Mouse (Mus musculus): Measurements from ENCODE around the gene Tex264. TPM values are rescaled to one million over a fixed set of nuclear protein-coding genes. Genes with fewer than 3 reads are reported as not detected.
A peak's percentile ranks its signal among the peaks of the same experiment; 100 is the strongest.

The Tex264 gene
- polyA plus RNA-seq (2016; fragmentation: Nextera tagmentation; extraction: Ambion mirVana), result 35.1 and 38.4 TPM in 2 replicates

GRCm38 (mm10) chr9:106685249-106686101, at the start of gene Tex264:
Tex264 (minus strand) TSS chr9:106685927.
- H3K4me1 ChIP-seq, result peaks cover 24% of the 10 kb centered on the region
- peak within 1 kb of the TSS; percentile 78 for H3K4me3 ChIP-seq
- H3K9me3 ChIP-seq, result no peaks in the 10 kb centered on the region
- WGBS, result under 1% methylated on average over 85 of the region's 86 CpGs
- H3K36me3 ChIP-seq, result peaks cover 13% of the 10 kb centered on the region
- ATAC-seq (ENCODE audit: low FRiP score, low read depth), result peak; percentile 81
- H3K27me3 ChIP-seq (replicated peaks), result no peaks in the 10 kb centered on the region
- peak within 1 kb of the TSS; percentile 98 for H3K4me2 ChIP-seq (replicated peaks)
- H3K27ac ChIP-seq, result peak within 1 kb of the TSS; percentile 32; the same call in 1 of the 2 replicates
- peak within 1 kb of the TSS; percentile 75 for H3K9ac ChIP-seq

DNA sequence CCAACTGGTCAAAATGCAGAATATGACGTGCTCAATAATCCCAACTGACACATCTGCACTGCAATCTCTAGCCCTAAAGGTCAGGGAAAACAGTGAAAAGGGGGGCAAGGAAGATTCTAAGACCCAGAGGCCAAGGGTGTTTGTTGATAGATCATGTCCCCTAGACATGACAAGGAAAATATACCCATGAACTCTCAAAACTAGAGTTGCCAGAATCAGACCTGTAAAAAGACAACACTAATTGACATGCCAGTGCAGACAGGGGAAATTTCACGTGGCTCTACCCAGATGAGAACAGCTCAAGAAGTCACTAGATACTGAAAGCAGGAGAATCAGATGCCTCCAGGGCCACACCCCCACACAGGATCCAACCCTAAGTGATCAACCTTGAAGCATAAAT, 48.0 kb upstream of the Tex264 start:
- Histone ChIP-seq H3K36me3 (no peaks in the 10 kb centered on the region), H3K27ac (no peak overlapping the region), H3K4me2 (replicated peaks) (no peak overlapping the region), H3K9me3 (no peaks in the 10 kb centered on the region), H3K4me3 (no peak overlapping the region), H3K27me3 (replicated peaks) (no peaks in the 10 kb centered on the region), H3K9ac (no peak overlapping the region), H3K4me1 (no peaks in the 10 kb centered on the region)
- 88% methylated on average over 2 of the region's 2 CpGs for WGBS
- no peak for ATAC-seq (ENCODE audit: low FRiP score, low read depth)

DNA sequence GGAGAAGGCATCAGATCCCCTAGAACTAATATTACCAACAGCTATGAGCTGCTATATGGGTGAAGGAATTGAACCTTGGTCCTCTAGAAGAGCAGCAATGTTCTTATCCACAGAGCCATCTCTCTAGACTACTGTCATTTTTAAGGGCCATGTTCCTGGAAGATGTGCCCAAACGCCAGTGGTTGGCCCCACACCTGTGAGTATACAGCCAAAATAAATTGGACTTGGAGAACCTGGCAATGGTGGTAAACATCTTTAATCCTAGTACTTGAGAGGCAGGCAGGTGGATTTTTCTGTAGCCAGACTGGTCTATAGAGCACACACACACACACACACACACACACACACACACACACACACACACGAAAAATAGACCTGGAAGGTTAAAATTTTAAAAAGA, 43.7 kb upstream of the Tex264 start:
- WGBS, result 88% methylated on average over 2 of the region's 2 CpGs
- Histone ChIP-seq H3K4me1 (no peaks in the 10 kb centered on the region), H3K9ac (no peak overlapping the region), H3K27ac (no peak overlapping the region), H3K9me3 (no peaks in the 10 kb centered on the region), H3K27me3 (replicated peaks) (no peaks in the 10 kb centered on the region), H3K4me2 (replicated peaks) (no peak overlapping the region), H3K4me3 (no peak overlapping the region), H3K36me3 (no peaks in the 10 kb centered on the region)
- no peak for ATAC-seq (ENCODE audit: low FRiP score, low read depth)

- Histone ChIP-seq H3K9ac (no peak overlapping the region), H3K27me3 (replicated peaks) (no peaks in the 10 kb centered on the region), H3K4me2 (replicated peaks) (no peak overlapping the region), H3K36me3 (0 out of 2 replicates have a peak, but pooled peaks cover 5% of the 10 kb centered on the region), H3K9me3 (no peaks in the 10 kb centered on the region), H3K27ac (no peak overlapping the region), H3K4me1 (no peaks in the 10 kb centered on the region), H3K4me3 (no peak overlapping the region)
- no peak for ATAC-seq (ENCODE audit: low FRiP score, low read depth)
- 82% methylated on average over 1 of the region's 1 CpGs for WGBS
Observed at GRCm38 (mm10) chr9:106726891-106727290, 41.2 kb upstream of the Tex264 start.

- no peaks in the 10 kb centered on the region for H3K9me3 ChIP-seq
- no peaks in the 10 kb centered on the region for H3K27me3 ChIP-seq (replicated peaks)
- H3K9ac ChIP-seq, result no peak overlapping the region
- ATAC-seq (ENCODE audit: low FRiP score, low read depth), result no peak
- no peak overlapping the region for H3K27ac ChIP-seq
- H3K4me1 ChIP-seq, result no peaks in the 10 kb centered on the region
- no peak overlapping the region for H3K4me2 ChIP-seq (replicated peaks)
- 95% methylated on average over 2 of the region's 2 CpGs for WGBS
- H3K36me3 ChIP-seq, result peaks cover 11% of the 10 kb centered on the region
- H3K4me3 ChIP-seq, result no peak overlapping the region
Observed at GRCm38 (mm10) chr9:106725435-106725834, 39.7 kb upstream of the Tex264 start.

DNA sequence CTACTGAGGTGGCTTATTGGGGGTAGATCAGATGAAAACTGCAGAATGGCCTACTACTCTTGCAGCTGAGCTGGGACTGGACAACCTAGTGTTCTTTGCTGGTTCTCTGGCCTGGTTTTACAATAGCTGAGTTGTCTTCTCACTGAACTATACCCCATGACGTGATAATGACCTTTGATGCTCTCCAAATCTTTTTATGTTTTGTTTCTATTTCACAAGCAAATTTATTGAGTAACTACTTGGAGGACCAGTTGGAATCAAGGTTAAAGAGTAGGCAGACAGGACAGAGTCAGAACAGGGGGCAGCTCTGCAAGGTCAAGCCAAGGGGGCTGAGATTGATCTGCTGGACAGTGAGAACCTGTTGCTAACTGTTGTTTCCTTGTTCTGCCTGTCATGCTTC, 39.1 kb upstream of the Tex264 start:
- no peak overlapping the region for H3K9ac ChIP-seq
- no peak overlapping the region for H3K27ac ChIP-seq
- no peak overlapping the region for H3K4me3 ChIP-seq
- H3K4me1 ChIP-seq, result no peaks in the 10 kb centered on the region
- peaks cover 17% of the 10 kb centered on the region for H3K36me3 ChIP-seq
- H3K9me3 ChIP-seq, result no peaks in the 10 kb centered on the region
- ATAC-seq (ENCODE audit: low FRiP score, low read depth), result no peak
- H3K27me3 ChIP-seq (replicated peaks), result no peaks in the 10 kb centered on the region
- H3K4me2 ChIP-seq (replicated peaks), result no peak overlapping the region
- 95% methylated on average over 1 of the region's 1 CpGs for WGBS

DNA sequence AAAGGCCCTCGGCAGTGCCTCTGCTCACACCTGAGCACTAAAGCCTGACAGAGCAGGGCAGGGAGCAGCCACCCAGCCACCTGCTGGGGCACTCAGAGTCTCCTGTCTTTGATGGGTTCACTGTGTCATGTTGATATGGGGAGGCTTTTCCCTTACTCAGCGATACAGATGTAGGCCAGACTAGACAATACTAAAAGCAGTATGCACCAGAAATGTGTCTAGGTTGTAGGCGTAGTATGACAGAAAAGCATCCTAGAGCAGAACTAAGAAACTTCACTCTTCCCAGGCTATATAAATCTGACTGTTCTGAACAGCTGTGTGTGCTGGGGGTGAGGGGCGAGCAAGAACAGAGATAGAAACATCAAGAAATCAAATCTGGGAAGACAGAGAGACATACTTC, 31.0 kb upstream of the Tex264 start:
- Histone ChIP-seq H3K27ac (no peak overlapping the region), H3K4me3 (no peak overlapping the region), H3K36me3 (peaks cover 86% of the 10 kb centered on the region), H3K27me3 (replicated peaks) (no peaks in the 10 kb centered on the region), H3K9me3 (no peaks in the 10 kb centered on the region), H3K9ac (no peak overlapping the region), H3K4me2 (replicated peaks) (no peak overlapping the region), H3K4me1 (no peaks in the 10 kb centered on the region)
- 98% methylated on average over 4 of the region's 4 CpGs for WGBS
- no peak for ATAC-seq (ENCODE audit: low FRiP score, low read depth)

DNA sequence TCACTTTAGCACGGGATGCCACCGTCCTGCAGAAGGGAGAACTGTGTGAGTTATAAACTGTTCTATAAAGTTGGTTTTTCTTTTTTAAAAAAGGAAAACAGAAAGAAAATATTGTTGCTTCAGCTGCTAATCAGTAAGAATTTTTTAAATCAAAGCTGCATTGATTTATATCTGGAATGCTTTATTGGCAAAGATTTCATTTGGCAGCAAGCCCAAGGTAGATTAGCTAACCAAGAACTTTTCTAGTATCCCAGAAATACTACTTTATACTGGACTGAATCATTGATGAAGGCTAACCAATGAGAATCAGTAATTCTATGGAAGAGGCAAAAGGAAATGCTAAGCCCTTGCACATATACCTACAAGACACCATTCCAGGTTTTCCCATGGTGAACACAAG, 30.5 kb upstream of the Tex264 start:
- H3K4me1 ChIP-seq, result no peaks in the 10 kb centered on the region
- H3K36me3 ChIP-seq, result peaks cover 87% of the 10 kb centered on the region
- no peaks in the 10 kb centered on the region for H3K9me3 ChIP-seq
- 97% methylated on average over 2 of the region's 2 CpGs for WGBS
- H3K4me2 ChIP-seq (replicated peaks), result no peak overlapping the region
- H3K27ac ChIP-seq, result no peak overlapping the region
- no peaks in the 10 kb centered on the region for H3K27me3 ChIP-seq (replicated peaks)
- H3K4me3 ChIP-seq, result no peak overlapping the region
- H3K9ac ChIP-seq, result no peak overlapping the region
- ATAC-seq (ENCODE audit: low FRiP score, low read depth), result no peak

DNA sequence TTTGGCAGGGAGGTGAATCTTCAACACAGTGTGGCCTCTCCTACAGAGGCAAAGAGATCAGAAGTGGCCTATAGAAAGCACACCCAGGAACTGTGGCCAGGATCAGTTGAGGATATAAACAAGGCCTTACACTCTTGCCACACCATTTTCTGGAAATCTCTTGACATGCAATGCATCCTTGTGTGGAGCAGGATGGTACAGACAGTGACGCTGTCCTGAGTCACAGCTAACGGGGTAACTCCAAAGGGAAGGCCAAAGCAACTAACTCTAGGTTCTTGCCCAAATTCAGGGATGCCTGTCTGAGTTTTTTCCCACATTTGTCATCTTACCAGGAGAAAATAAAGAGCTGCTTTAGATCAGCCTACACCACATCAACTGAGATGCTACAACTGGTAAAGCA, 26.7 kb upstream of the Tex264 start:
- no peak overlapping the region for H3K4me3 ChIP-seq
- H3K9ac ChIP-seq, result no peak overlapping the region
- no peak overlapping the region for H3K4me2 ChIP-seq (replicated peaks)
- no peak for ATAC-seq (ENCODE audit: low FRiP score, low read depth)
- H3K36me3 ChIP-seq, result peaks cover 84% of the 10 kb centered on the region
- WGBS, result 95% methylated on average over 2 of the region's 2 CpGs
- H3K27ac ChIP-seq, result no peak overlapping the region
- no peaks in the 10 kb centered on the region for H3K4me1 ChIP-seq
- no peaks in the 10 kb centered on the region for H3K27me3 ChIP-seq (replicated peaks)
- H3K9me3 ChIP-seq, result no peaks in the 10 kb centered on the region

- no peak overlapping the region for H3K9ac ChIP-seq
- no peak for ATAC-seq (ENCODE audit: low FRiP score, low read depth)
- H3K4me2 ChIP-seq (replicated peaks), result no peak overlapping the region
- H3K4me3 ChIP-seq, result no peak overlapping the region
- no peaks in the 10 kb centered on the region for H3K27me3 ChIP-seq (replicated peaks)
- H3K4me1 ChIP-seq, result no peaks in the 10 kb centered on the region
- H3K27ac ChIP-seq, result no peak overlapping the region
- WGBS, result 90% methylated on average over 11 of the region's 11 CpGs
- peaks cover 30% of the 10 kb centered on the region for H3K36me3 ChIP-seq
- H3K9me3 ChIP-seq, result no peaks in the 10 kb centered on the region
Observed at GRCm38 (mm10) chr9:106692973-106693481, 7.3 kb upstream of the Tex264 start.

- peaks cover 24% of the 10 kb centered on the region for H3K4me1 ChIP-seq
- H3K9ac ChIP-seq, result no peak overlapping the region
- 85% methylated on average over 8 of the region's 8 CpGs for WGBS
- no peak overlapping the region for H3K4me2 ChIP-seq (replicated peaks)
- H3K9me3 ChIP-seq, result no peaks in the 10 kb centered on the region
- no peaks in the 10 kb centered on the region for H3K27me3 ChIP-seq (replicated peaks)
- ATAC-seq (ENCODE audit: low FRiP score, low read depth), result no peak
- H3K4me3 ChIP-seq, result no peak overlapping the region
- H3K36me3 ChIP-seq, result peaks cover 13% of the 10 kb centered on the region
- H3K27ac ChIP-seq, result no peak overlapping the region
Observed at GRCm38 (mm10) chr9:106688834-106689233, 3.1 kb upstream of the Tex264 start.

- 0 out of 2 replicates have a peak overlapping the region, but pooled peaks have one; percentile 16 for H3K4me2 ChIP-seq (replicated peaks)
- H3K36me3 ChIP-seq, result no peaks in the 10 kb centered on the region
- H3K9me3 ChIP-seq, result no peaks in the 10 kb centered on the region
- peaks cover 24% of the 10 kb centered on the region for H3K4me1 ChIP-seq
- H3K27me3 ChIP-seq (replicated peaks), result no peaks in the 10 kb centered on the region
- 0 out of 2 replicates have a peak overlapping the region, but pooled peaks have one; percentile 17 for H3K9ac ChIP-seq
- 37% methylated on average over 8 of the region's 8 CpGs for WGBS
- no peak overlapping the region for H3K27ac ChIP-seq
- no peak overlapping the region for H3K4me3 ChIP-seq
- ATAC-seq (ENCODE audit: low FRiP score, low read depth), result peak; percentile 48
Observed at GRCm38 (mm10) chr9:106686983-106687650, 1.4 kb upstream of the Tex264 start.

Measured in neural tube, embryonic 12.5 days (tissue).